Mouse (Mus musculus): Measurements from ENCODE around the gene Apoo. TPM values are rescaled to one million over a fixed set of nuclear protein-coding genes. Genes with fewer than 3 reads are reported as not detected.
"Not testable (repeated sequence)": the region's sequence is repeated elsewhere in the genome, so short reads cannot be mapped to it uniquely, and the experiment has no call there.

Apoo gene
- polyA plus RNA-seq, 2 experiments: 10.4 to 50.5 TPM

DNA sequence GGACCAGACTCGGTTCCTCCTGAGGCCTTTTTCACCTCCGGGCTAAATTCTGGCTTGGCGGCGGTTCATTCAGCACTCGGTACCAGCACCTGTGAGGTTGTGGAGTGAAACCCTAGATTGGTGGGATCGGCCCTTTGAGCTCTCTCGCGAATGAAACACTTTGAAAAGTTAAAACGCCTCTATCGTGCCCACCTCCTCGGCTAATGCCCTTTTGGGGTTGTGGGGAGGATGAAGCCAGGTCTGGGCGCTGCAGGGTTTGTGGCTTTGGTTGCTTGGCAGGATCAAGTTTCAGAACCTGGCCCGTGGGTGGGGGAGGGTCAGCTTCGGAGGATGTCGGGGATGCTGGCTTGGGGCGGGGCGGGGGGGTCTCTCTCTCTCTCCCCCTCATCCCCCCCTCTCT lies 331 bp downstream of the Apoo start:
- no peak overlapping the region for H3K27ac ChIP-seq
- DNase-seq (ENCODE audit: low read depth in 3 of 3, low spot score in 3 of 3) (no peak), ATAC-seq (ENCODE audit: insufficient read depth) (peak; percentile 8)
- TF ChIP-seq EP300 (IDR thresholded peaks at IDR 0.05; ENCODE audit: low read depth) (no peak), CTCF (IDR thresholded peaks at IDR 0.05; ENCODE audit: low read depth) (no peak)
- peaks cover 34% of the 10 kb centered on the region for H3K27me3 ChIP-seq (ENCODE audit: control insufficient read depth, insufficient read depth, low read length)
- 15% methylated on average over 17 of the region's 17 CpGs for WGBS (ENCODE audit: insufficient replicate concordance)
- H3K9ac ChIP-seq (replicated peaks): peak overlapping the region; percentile 80
- no peaks in the 10 kb centered on the region for H3K9me3 ChIP-seq (ENCODE audit: control insufficient read depth, low read length)
- peak overlapping the region; percentile 65 for H3K4me2 ChIP-seq (ENCODE audit: low read depth)
- H3K4me1 ChIP-seq (replicated peaks; ENCODE audit: control insufficient read depth in 2 of 2, insufficient read depth in 2 of 2, low read length in 1 of 2): peaks cover 0 to 7% of the 10 kb centered on the region in 2 experiments; a peak in 1 of 4 replicates
- H3K4me3 ChIP-seq (ENCODE audit: insufficient read depth in 1 of 2, low read depth in 2 of 2, low read length in 2 of 2): peak overlapping the region; percentile 70 to 87
- H3K36me3 ChIP-seq (replicated peaks; ENCODE audit: control insufficient read depth, insufficient read depth, low read depth): no peaks in the 10 kb centered on the region

DNA sequence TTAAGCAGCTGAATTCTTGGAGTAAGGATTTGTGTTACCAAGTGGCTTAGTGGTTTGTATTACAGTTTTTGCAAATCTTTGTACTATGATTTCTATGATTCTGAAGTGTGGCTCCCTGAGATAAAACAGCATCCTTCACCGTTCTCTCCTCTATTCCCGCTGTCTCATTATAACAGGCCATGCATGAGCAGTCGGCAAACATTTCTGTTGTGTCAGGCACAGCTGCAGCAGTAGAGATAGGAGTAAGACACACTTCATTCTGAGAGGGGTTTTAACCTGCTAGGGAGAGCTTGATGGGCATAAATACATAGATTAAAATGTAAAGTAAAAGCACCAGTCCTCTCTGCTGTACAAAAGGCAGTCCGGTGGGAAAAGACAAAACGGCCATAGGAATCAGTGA lies 11.8 kb downstream of the Apoo start:
- Histone ChIP-seq H3K36me3 (replicated peaks; ENCODE audit: control insufficient read depth, insufficient read depth, low read depth) (no peaks in the 10 kb centered on the region), H3K4me3 (ENCODE audit: insufficient read depth in 1 of 2, low read depth in 2 of 2, low read length in 2 of 2) (no peak overlapping the region), H3K27ac (no peak overlapping the region), H3K4me2 (ENCODE audit: low read depth) (no peak overlapping the region), H3K27me3 (ENCODE audit: control insufficient read depth, insufficient read depth, low read length) (no peaks in the 10 kb centered on the region), H3K4me1 (replicated peaks; ENCODE audit: control insufficient read depth in 2 of 2, insufficient read depth in 2 of 2, low read length in 1 of 2) (no peaks in the 10 kb centered on the region), H3K9me3 (ENCODE audit: control insufficient read depth, low read length) (no peaks in the 10 kb centered on the region), H3K9ac (replicated peaks) (no peak overlapping the region)
- TF ChIP-seq CTCF (IDR thresholded peaks at IDR 0.05; ENCODE audit: low read depth) (no peak), EP300 (IDR thresholded peaks at IDR 0.05; ENCODE audit: low read depth) (no peak)
- DNase-seq (ENCODE audit: low read depth in 3 of 3, low spot score in 3 of 3) (no peak), ATAC-seq (ENCODE audit: insufficient read depth) (no peak)
- WGBS (ENCODE audit: insufficient replicate concordance): 56% methylated on average over 5 of the region's 5 CpGs

DNA sequence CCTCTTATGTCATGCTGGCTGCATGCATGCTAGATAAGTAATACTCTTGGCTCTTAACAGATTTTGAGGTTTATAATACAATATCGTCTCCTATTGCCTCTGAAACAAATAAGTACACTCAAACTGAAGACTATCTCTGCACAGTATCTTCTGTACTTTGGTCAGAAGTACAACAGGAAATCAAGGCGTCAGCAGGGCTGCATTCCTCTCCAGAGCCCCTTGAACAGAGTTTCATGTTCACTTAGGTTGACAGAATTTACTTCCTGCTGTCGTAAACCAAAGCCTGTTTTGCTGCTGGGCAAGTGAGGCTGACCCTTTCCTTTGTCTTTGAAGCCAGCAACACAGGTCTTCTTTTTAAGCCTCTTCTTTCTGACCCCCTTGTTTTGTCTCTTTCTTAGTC lies 42.1 kb downstream of the Apoo start:
- no peak overlapping the region for H3K9ac ChIP-seq (replicated peaks)
- 29% methylated on average over 3 of the region's 3 CpGs for WGBS (ENCODE audit: insufficient replicate concordance)
- no peak overlapping the region for H3K27ac ChIP-seq
- no peaks in the 10 kb centered on the region for H3K9me3 ChIP-seq (ENCODE audit: control insufficient read depth, low read length)
- no peaks in the 10 kb centered on the region; the same call in 1 of the 2 replicates for H3K27me3 ChIP-seq (ENCODE audit: control insufficient read depth, insufficient read depth, low read length)
- ATAC-seq (ENCODE audit: insufficient read depth) (no peak), DNase-seq (ENCODE audit: low read depth in 3 of 3, low spot score in 3 of 3) (no peak)
- TF ChIP-seq EP300 (IDR thresholded peaks at IDR 0.05; ENCODE audit: low read depth) (no peak), CTCF (IDR thresholded peaks at IDR 0.05; ENCODE audit: low read depth) (no peak)
- no peaks in the 10 kb centered on the region for H3K4me1 ChIP-seq (replicated peaks; ENCODE audit: control insufficient read depth in 2 of 2, insufficient read depth in 2 of 2, low read length in 1 of 2)
- no peaks in the 10 kb centered on the region for H3K36me3 ChIP-seq (replicated peaks; ENCODE audit: control insufficient read depth, insufficient read depth, low read depth)
- no peak overlapping the region for H3K4me2 ChIP-seq (ENCODE audit: low read depth)
- H3K4me3 ChIP-seq (ENCODE audit: insufficient read depth in 1 of 2, low read depth in 2 of 2, low read length in 2 of 2): no peak overlapping the region

DNA sequence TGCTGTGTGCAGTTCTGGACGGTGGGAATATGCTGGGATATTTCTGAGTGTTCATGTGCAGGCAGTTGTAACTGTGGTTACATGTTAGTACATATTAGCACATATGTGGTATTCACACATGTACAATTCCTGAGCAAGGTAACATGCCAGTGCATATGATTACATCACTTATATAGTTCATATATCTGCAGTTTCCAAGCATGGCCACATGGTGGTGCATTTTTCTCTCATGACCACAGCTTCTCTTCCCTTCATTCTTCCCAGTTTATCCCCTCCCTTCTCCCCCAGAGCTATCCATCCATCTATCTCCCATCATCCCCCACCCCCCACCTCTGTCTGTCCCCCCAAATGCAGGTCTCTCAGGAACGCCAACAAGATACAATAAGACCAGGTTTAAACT lies 53.3 kb downstream of the Apoo start:
- WGBS (ENCODE audit: insufficient replicate concordance): 73% methylated on average over 2 of the region's 2 CpGs
- Histone ChIP-seq H3K9me3 (ENCODE audit: control insufficient read depth, low read length) (no peaks in the 10 kb centered on the region), H3K36me3 (replicated peaks; ENCODE audit: control insufficient read depth, insufficient read depth, low read depth) (no peaks in the 10 kb centered on the region), H3K4me1 (replicated peaks; ENCODE audit: control insufficient read depth in 2 of 2, insufficient read depth in 2 of 2, low read length in 1 of 2) (no peaks in the 10 kb centered on the region), H3K9ac (replicated peaks) (no peak overlapping the region), H3K27me3 (ENCODE audit: control insufficient read depth, insufficient read depth, low read length) (no peaks in the 10 kb centered on the region; the same call in 1 of the 2 replicates), H3K4me2 (ENCODE audit: low read depth) (no peak overlapping the region), H3K4me3 (ENCODE audit: insufficient read depth in 1 of 2, low read depth in 2 of 2, low read length in 2 of 2) (no peak overlapping the region), H3K27ac (no peak overlapping the region)
- DNase-seq (ENCODE audit: low read depth in 3 of 3, low spot score in 3 of 3) (no peak), ATAC-seq (ENCODE audit: insufficient read depth) (no peak)
- peak; percentile 41 for TF ChIP-seq CTCF (IDR thresholded peaks at IDR 0.05; ENCODE audit: low read depth)
- no peak for TF ChIP-seq EP300 (IDR thresholded peaks at IDR 0.05; ENCODE audit: low read depth)

DNA sequence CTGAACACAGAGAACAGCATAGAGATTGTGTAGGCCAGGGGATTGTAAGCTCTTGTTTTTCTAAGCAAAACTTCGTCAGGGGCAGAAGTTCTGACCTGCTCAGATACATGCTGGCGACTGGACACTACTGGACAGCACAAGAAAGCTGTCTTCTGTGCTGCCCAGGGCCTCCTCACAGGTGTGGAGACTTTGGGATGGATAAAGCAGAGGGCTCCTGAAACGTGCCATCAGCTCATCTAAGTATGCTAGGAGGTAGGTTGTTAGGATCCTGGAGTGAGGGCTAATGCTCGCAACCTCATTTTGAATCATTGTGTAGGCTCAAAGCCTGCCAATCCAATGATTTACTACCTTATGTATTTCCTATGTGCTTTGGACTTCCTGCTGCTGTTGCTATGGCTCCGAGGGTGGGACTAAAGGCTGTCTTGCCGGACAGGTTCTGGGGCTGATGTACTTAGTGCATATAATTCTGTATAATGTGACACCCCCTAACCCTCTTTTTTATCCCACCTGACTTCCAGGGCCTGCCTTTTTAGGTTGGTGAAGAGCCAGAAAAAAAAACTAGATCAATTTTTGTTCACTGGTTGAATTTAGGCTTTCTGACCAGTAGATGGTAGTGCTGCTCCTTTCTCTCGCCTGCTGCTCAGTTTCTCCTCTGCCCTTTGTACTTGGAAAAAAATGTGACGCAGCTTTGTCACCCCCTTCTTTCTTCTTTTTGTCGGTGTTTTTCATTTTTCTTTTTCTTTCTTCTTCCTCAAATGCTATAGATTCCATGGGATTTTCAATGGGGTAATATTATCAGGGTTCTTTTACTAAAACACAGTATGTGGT lies 64.8 kb downstream of the Apoo start:
- Histone ChIP-seq H3K27me3 (ENCODE audit: control insufficient read depth, insufficient read depth, low read length) (no peaks in the 10 kb centered on the region; the same call in 1 of the 2 replicates), H3K4me3 (ENCODE audit: insufficient read depth in 1 of 2, low read depth in 2 of 2, low read length in 2 of 2) (no peak overlapping the region), H3K27ac (no peak overlapping the region), H3K9ac (replicated peaks) (no peak overlapping the region), H3K4me2 (ENCODE audit: low read depth) (no peak overlapping the region), H3K36me3 (replicated peaks; ENCODE audit: control insufficient read depth, insufficient read depth, low read depth) (no peaks in the 10 kb centered on the region), H3K9me3 (ENCODE audit: control insufficient read depth, low read length) (no peaks in the 10 kb centered on the region), H3K4me1 (replicated peaks; ENCODE audit: control insufficient read depth in 2 of 2, insufficient read depth in 2 of 2, low read length in 1 of 2) (no peaks in the 10 kb centered on the region)
- TF ChIP-seq EP300 (IDR thresholded peaks at IDR 0.05; ENCODE audit: low read depth): no peak
- TF ChIP-seq CTCF (IDR thresholded peaks at IDR 0.05; ENCODE audit: low read depth): peak; percentile 62
- ATAC-seq (ENCODE audit: insufficient read depth) (no peak), DNase-seq (ENCODE audit: low read depth in 3 of 3, low spot score in 3 of 3) (peak in 2 of 3 experiments; percentile 13 to 27)
- 28% methylated on average over 9 of the region's 9 CpGs for whole genome bisulfite sequencing (ENCODE audit: insufficient replicate concordance)

DNA sequence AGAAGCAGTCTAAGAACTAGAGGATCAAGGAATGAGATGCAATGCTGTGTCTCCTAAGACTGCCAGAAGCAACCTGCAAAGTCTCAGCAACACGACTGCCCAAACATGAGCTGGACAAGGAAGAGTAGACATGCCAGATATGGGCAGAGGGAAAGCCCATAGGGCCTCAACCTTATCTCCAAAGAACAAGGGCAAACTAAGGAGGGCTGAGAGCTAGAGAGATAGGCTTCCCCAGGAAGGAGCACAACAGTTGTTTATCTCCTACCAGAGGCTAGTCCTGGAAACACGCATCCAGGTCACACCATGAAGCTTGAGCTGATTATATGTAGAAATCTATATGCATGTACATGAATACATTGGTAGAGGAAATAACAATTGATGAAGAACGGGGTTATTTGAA lies 78.5 kb downstream of the Apoo start:
- H3K27me3 ChIP-seq (ENCODE audit: control insufficient read depth, insufficient read depth, low read length); H3K9me3 ChIP-seq (ENCODE audit: control insufficient read depth, low read length); H3K36me3 ChIP-seq (replicated peaks; ENCODE audit: control insufficient read depth, insufficient read depth, low read depth); H3K27ac ChIP-seq; H3K4me2 ChIP-seq (ENCODE audit: low read depth); DNase-seq (ENCODE audit: low read depth in 3 of 3, low spot score in 3 of 3); H3K9ac ChIP-seq (replicated peaks); H3K4me3 ChIP-seq (ENCODE audit: insufficient read depth in 1 of 2, low read depth in 2 of 2, low read length in 2 of 2): not testable (repeated sequence)
- WGBS (ENCODE audit: insufficient replicate concordance): no CpG with 5 or more reads among the region's 3 CpGs
- ATAC-seq (ENCODE audit: insufficient read depth): peak; percentile 95
- peaks cover 5 to 13% of the 10 kb centered on the region in 2 experiments for H3K4me1 ChIP-seq (replicated peaks; ENCODE audit: control insufficient read depth in 2 of 2, insufficient read depth in 2 of 2, low read length in 1 of 2)
